Mouse (Mus musculus): ENCODE data around the gene Crp.

DNA sequence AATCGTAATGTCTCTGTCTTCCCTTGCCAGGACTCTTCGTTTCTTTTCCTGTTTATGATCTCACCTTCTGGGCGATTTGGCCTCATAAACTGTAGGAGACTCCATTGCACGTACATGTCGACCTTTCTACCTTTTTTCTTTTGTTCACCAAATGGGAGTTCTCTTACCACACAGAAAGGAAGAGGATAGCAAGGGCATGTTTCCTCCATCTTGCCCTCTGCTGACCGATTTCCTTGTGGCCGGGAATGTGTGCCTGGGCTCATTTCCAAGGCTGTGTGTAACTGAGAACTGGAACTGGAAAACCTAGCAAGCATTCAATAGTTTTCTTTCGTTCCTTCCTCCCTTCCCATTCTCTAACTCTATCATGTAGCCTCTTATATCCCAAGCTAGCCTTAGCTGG, 38.2 kb upstream of the Crp start:
- no peak for TF ChIP-seq ELF1 (IDR thresholded peaks at IDR 0.05; ENCODE audit: low read depth, low read length)
- TF ChIP-seq CTCF (IDR thresholded peaks at IDR 0.05 in 2 of 3, conservative IDR thresholded peaks at IDR 0.05 in 1 of 3; ENCODE audit: control insufficient read depth in 1 of 3, insufficient read depth in 1 of 3, low read depth in 2 of 3, low read length in 3 of 3, poor library complexity in 1 of 3, severe bottlenecking in 1 of 3): no peak
- no peak for TF ChIP-seq GATA1 (IDR thresholded peaks at IDR 0.05; ENCODE audit: low read depth, low read length)
- TF ChIP-seq MAX (IDR thresholded peaks at IDR 0.05; ENCODE audit: low read length): no peak
- no peak for TF ChIP-seq POLR2AphosphoS2 (IDR thresholded peaks at IDR 0.05; ENCODE audit: low read length)
- no peak for TF ChIP-seq MAZ (IDR thresholded peaks at IDR 0.05; ENCODE audit: low read depth, low read length)
- TF ChIP-seq GABPA (IDR thresholded peaks at IDR 0.05; ENCODE audit: low read depth, low read length): no peak
